In genomic region chr6:101921186-101921585, GRCm38 (mm10) we compare ENCODE assay signal across 9 mouse cellular contexts.
DNase-seq lines count a peak whose midpoint lies in the region; ATAC-seq lines count a peak whose summit lies in the region.
"Had no signal": no experiment of that assay in that cellular context is flagged by ENCODE, and none has a peak within 500 bp of the region (broad histone marks: within the 10 kb centered on the region; RNA-seq: fewer than 3 reads in every experiment).

No protein-coding gene starts in this region.

- no peak overlapping the region for H3K4me2 ChIP-seq in forebrain, embryonic 14.5 days (ENCODE audit: low read length)

- DNase-seq in adrenal gland, adult 2 months: peak; percentile 2
- DNase-seq in adrenal gland, postnatal 4 days (ENCODE audit: low spot score in 2 of 2): no peak
- peak; percentile 11 for DNase-seq in left cerebral cortex, postnatal 4 days
- DNase-seq in left cerebral cortex, adult 11 months (ENCODE audit: low spot score): no peak
- DNase-seq in forebrain, embryonic 14.5 days (ENCODE audit: low spot score): peak; percentile 88
- peak; percentile 10 to 30 for DNase-seq in kidney, postnatal 4 days
- no peak for DNase-seq in spleen, postnatal 14 days (ENCODE audit: low spot score in 2 of 2)
- DNase-seq in frontal cortex, adult 2 months (ENCODE audit: extremely low spot score in 1 of 2, low spot score in 1 of 2): no peak
- DNase-seq: layer of hippocampus, postnatal 36 days had no signal

- H3K36me3 ChIP-seq in forebrain, embryonic 14.5 days (ENCODE audit: control insufficient read depth, insufficient read depth, low read length): no peaks in the 10 kb centered on the region

- H3K27me3 ChIP-seq in forebrain, embryonic 14.5 days (replicated peaks; ENCODE audit: control insufficient read depth, insufficient read depth, low read length): no peaks in the 10 kb centered on the region

- H3K9ac ChIP-seq in forebrain, embryonic 14.5 days (ENCODE audit: low read length): no peak overlapping the region

- H3K9me3 ChIP-seq in forebrain, embryonic 14.5 days (replicated peaks; ENCODE audit: control insufficient read depth, low read length): no peaks in the 10 kb centered on the region

- H3K4me1 ChIP-seq in forebrain, embryonic 14.5 days (ENCODE audit: control insufficient read depth, insufficient read depth, low read length): no peaks in the 10 kb centered on the region

- no peak overlapping the region for H3K27ac ChIP-seq in forebrain, embryonic 14.5 days (ENCODE audit: low read depth, low read length)

- H3K4me3 ChIP-seq in forebrain, embryonic 14.5 days (ENCODE audit: low read depth, low read length): no peak overlapping the region

- peak; percentile 93 for ATAC-seq in forebrain, embryonic 14.5 days

- intact Hi-C loops in left cerebral cortex, postnatal 4 days (cut with DNase I): no loop called here

Comparison
In these comparisons a context has a peak if more than half of its experiments do, and no peak if none do; other contexts are left out.
1. DNase-seq: peak in adrenal gland, adult 2 months (single experiment), left cerebral cortex, postnatal 4 days (single experiment), forebrain, embryonic 14.5 days (single experiment) and kidney, postnatal 4 days (2 of 2); none in adrenal gland, postnatal 4 days (0 of 2), left cerebral cortex, adult 11 months (single experiment), spleen, postnatal 14 days (0 of 2) and frontal cortex, adult 2 months (0 of 2).